Mouse (Mus musculus) limb, embryonic 15.5 days (tissue): ENCODE measurements around the gene Gcc1. TPM values are rescaled to one million over a fixed set of nuclear protein-coding genes. Genes with fewer than 3 reads are reported as not detected.

ENCODE experiments used
- ATAC-seq: fragments of 200-750 bp; cut with Nextera tagmentation; 2 replicates; pipeline ENCODE4 v1.8.0; 2017; ENCODE audit warnings: low read depth, moderate TSS enrichment; ENCODE audit not compliant: insufficient number of reproducible peaks, low FRiP score, low TSS enrichment
- H3K27ac ChIP-seq: fragments of 300-500 bp; sonication (generic); 2 replicates; pipeline ENCODE4 v1.5.1; 2015; ENCODE audit warnings: moderate library complexity, mild to moderate bottlenecking, inconsistent platforms
- H3K27me3 ChIP-seq: fragments of 300-500 bp; sonication (generic); 2 replicates; pipeline ENCODE4 v1.6.1; 2015; ENCODE audit warnings: inconsistent platforms
- H3K36me3 ChIP-seq: fragments of 300-500 bp; sonication (generic); 2 replicates; pipeline ENCODE4 v1.6.1; 2015; ENCODE audit warnings: inconsistent platforms
- H3K4me1 ChIP-seq: fragments of 300-500 bp; sonication (generic); 2 replicates; pipeline ENCODE4 v1.6.1; 2015; ENCODE audit warnings: inconsistent platforms
- H3K4me2 ChIP-seq: fragments of 300-500 bp; sonication (generic); 2 replicates; pipeline ENCODE4 v1.6.1; 2015; ENCODE audit warnings: mild to moderate bottlenecking, inconsistent platforms
- H3K4me3 ChIP-seq: fragments of 300-500 bp; sonication (generic); 2 replicates; pipeline ENCODE4 v1.5.1; 2015; ENCODE audit warnings: mild to moderate bottlenecking, inconsistent platforms
- H3K9ac ChIP-seq: fragments of 300-500 bp; sonication (generic); 2 replicates; pipeline ENCODE4 v1.6.1; 2015; ENCODE audit warnings: inconsistent platforms
- H3K9me3 ChIP-seq: fragments of 300-500 bp; sonication (generic); 2 replicates; pipeline ENCODE4 v1.6.1; 2016; ENCODE audit warnings: inconsistent platforms
- WGBS: fragments of 180-500 bp; shearing (Covaris S2); methylation state at CpG from one replicate; pipeline ENCODE4 v1.1.7; 2015; 5-methylcytosine and 5-hydroxymethylcytosine counted together
- polyA plus RNA-seq: library from polyadenylated mRNA; unstranded; fragments of >200 nt; fragmentation: Nextera tagmentation; extraction: Ambion mirVana; gene quantifications from 2 replicates; pipeline ENCODE4 v1.2.1, GENCODE M21; 2015

Gene Gcc1
- polyA plus RNA-seq, 1 experiment from 2014 or later: 10.6 TPM

- H3K4me3 ChIP-seq: peak overlapping the region; percentile 76
- no peak overlapping the region for H3K9ac ChIP-seq
- no peak overlapping the region for H3K27ac ChIP-seq
- peaks cover 43% of the 10 kb centered on the region for H3K4me1 ChIP-seq
- ATAC-seq: no peak
- 77% methylated on average over 17 of the region's 17 CpGs for WGBS
- peaks cover 33% of the 10 kb centered on the region for H3K36me3 ChIP-seq
- H3K9me3 ChIP-seq: no peaks in the 10 kb centered on the region
- no peaks in the 10 kb centered on the region for H3K27me3 ChIP-seq
- H3K4me2 ChIP-seq: peak overlapping the region; percentile 87
These were observed 7.8 kb downstream of the Gcc1 start for GRCm38 (mm10) chr6:28420361-28420760.

DNA sequence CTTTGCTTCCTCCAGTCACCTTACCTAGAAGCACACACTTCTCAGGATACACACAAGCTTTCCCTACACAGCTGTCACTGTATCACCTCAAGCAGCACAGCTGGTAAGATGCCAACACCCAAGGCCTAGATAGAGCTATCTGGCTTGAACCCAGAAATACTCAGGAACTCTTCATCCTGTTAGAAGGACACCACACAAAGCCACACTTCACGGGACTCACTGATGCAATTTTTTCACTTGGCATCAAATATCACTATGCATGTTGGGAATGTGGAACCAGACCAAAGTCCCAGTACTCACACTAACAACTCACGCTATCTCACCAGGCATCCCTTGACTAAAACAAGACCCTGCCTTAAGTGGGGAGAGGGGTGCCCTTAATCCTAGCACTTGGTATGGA is 8.5 kb downstream of the Gcc1 start:
- H3K27ac ChIP-seq: no peak overlapping the region
- H3K9me3 ChIP-seq: no peaks in the 10 kb centered on the region
- 66% methylated on average over 2 of the region's 2 CpGs for WGBS
- H3K4me3 ChIP-seq: 0 out of 2 replicates have a peak overlapping the region, but pooled peaks have one; percentile 76
- peak overlapping the region; percentile 87; the same call in 1 of the 2 replicates for H3K4me2 ChIP-seq
- no peak overlapping the region for H3K9ac ChIP-seq
- peaks cover 37% of the 10 kb centered on the region for H3K4me1 ChIP-seq
- no peaks in the 10 kb centered on the region for H3K27me3 ChIP-seq
- peaks cover 35% of the 10 kb centered on the region for H3K36me3 ChIP-seq
- no peak for ATAC-seq

GRCm38 (mm10) chr6:28418449-28418848 is 9.7 kb downstream of the Gcc1 start:
- H3K4me1 ChIP-seq: peaks cover 32% of the 10 kb centered on the region
- no peak overlapping the region for H3K4me2 ChIP-seq
- H3K36me3 ChIP-seq: peaks cover 38% of the 10 kb centered on the region
- no peaks in the 10 kb centered on the region for H3K27me3 ChIP-seq
- H3K9ac ChIP-seq: no peak overlapping the region
- H3K4me3 ChIP-seq: no peak overlapping the region
- 90% methylated on average over 14 of the region's 14 CpGs for WGBS
- no peaks in the 10 kb centered on the region for H3K9me3 ChIP-seq
- no peak overlapping the region for H3K27ac ChIP-seq
- ATAC-seq: no peak

DNA sequence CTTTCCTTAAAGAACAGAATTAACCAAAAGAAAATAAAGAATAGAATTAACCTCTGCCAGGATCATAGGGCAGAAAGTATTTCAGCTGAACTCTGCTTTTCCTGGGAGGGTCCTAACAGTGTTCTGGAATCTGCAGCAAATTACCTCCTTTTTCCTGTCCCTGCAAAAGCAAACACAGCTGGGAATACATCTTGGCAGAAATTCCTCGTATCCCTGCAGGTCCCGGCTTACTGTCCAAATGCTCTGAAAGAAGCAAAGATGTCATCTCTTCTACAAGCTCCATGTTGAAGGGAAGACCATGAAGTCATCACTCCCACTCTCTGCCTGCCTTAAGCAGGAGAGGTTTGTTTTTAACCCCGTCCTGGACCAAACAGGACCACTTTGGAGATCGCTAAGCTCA is 11.2 kb downstream of the Gcc1 start:
- 74% methylated on average over 4 of the region's 4 CpGs for WGBS
- no peak overlapping the region for H3K4me2 ChIP-seq
- H3K36me3 ChIP-seq: peaks cover 38% of the 10 kb centered on the region
- H3K27ac ChIP-seq: no peak overlapping the region
- H3K27me3 ChIP-seq: no peaks in the 10 kb centered on the region
- no peak overlapping the region for H3K9ac ChIP-seq
- no peak overlapping the region for H3K4me3 ChIP-seq
- H3K9me3 ChIP-seq: no peaks in the 10 kb centered on the region
- no peak for ATAC-seq
- H3K4me1 ChIP-seq: peaks cover 27% of the 10 kb centered on the region

DNA sequence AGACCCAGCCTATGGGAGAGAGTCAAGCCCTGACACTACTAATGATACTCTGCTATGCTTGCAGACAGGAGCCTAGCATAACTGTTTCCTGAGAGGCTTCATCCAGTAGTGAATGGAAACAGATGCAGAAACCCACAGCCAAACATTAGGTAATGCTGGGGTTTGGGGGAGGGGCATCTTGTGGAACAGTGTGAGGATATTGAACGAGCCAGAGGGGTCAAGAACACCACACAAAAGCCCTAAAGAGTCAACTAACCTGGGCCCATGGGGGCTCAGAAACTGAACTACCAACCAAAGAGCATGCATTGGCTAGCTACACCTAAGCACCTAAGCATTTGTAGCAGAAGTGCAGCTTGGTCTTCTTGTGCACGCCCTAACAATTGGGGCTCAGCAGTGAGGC is 17.0 kb downstream of the Gcc1 start:
- Histone ChIP-seq H3K27ac (no peak overlapping the region), H3K4me1 (no peaks in the 10 kb centered on the region), H3K4me2 (no peak overlapping the region), H3K9ac (no peak overlapping the region), H3K27me3 (no peaks in the 10 kb centered on the region), H3K4me3 (no peak overlapping the region), H3K9me3 (no peaks in the 10 kb centered on the region), H3K36me3 (peaks cover 10% of the 10 kb centered on the region; the same call in 1 of the 2 replicates)
- ATAC-seq: no peak
- WGBS: 66% methylated on average over 2 of the region's 2 CpGs

GRCm38 (mm10) chr6:28410053-28410452 is 18.1 kb downstream of the Gcc1 start:
- 79% methylated on average over 9 of the region's 9 CpGs for WGBS
- Histone ChIP-seq H3K36me3 (0 out of 2 replicates have a peak, but pooled peaks cover 3% of the 10 kb centered on the region), H3K4me3 (no peak overlapping the region), H3K27me3 (no peaks in the 10 kb centered on the region), H3K9me3 (no peaks in the 10 kb centered on the region), H3K9ac (no peak overlapping the region), H3K4me1 (no peaks in the 10 kb centered on the region), H3K4me2 (no peak overlapping the region), H3K27ac (no peak overlapping the region)
- no peak for ATAC-seq

DNA sequence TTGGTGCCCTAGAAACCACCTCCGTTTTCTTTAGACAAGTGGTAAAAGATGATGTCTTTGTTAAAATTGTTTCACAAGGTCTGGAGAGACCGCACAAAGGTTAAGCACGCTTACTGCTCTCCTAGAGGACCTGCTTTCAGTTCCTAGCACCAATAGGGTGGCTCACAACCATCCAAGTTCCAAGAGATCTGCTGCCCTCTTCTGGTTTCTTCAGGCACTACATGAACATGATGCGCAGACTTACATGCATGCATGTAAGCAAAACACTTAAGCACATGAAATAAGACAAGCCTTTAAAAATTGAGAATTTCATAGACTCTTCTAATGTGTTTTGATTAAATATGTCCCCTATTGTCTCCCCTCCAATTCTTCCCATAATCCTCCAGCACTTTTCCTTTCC is 28.4 kb downstream of the Gcc1 start:
- no peaks in the 10 kb centered on the region for H3K9me3 ChIP-seq
- ATAC-seq: no peak
- WGBS: 89% methylated on average over 4 of the region's 4 CpGs

DNA sequence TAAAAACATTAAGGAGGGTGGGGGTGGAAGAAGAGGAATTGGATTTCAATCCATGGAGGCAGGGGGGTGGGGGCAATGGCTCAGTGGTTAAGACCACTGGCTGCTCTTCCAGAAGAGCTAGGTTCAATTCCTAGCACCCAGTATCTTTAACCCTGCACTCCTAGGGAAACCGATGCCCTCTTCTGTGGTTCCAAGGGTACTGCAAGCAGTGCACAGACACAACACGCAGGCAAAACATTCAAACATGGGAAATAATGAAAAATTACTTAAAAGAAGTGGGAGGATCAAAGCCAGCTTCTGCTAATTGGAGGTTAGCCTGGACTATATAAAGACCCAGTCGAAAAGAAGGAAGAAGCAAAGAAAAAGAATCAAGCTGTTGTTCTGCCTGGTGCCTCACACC is 29.5 kb downstream of the Gcc1 start:
- 84% methylated on average over 3 of the region's 3 CpGs for WGBS
- H3K4me3 ChIP-seq: no peak overlapping the region
- ATAC-seq: no peak
- H3K9me3 ChIP-seq: no peaks in the 10 kb centered on the region
- H3K4me2 ChIP-seq: no peak overlapping the region
- H3K27ac ChIP-seq: no peak overlapping the region
- peaks cover 8% of the 10 kb centered on the region; the same call in 1 of the 2 replicates for H3K4me1 ChIP-seq
- H3K36me3 ChIP-seq: no peaks in the 10 kb centered on the region
- peaks cover 25% of the 10 kb centered on the region for H3K27me3 ChIP-seq
- H3K9ac ChIP-seq: no peak overlapping the region

More for the DNA sequence above, 28.4 kb downstream of the Gcc1 start:
- Histone ChIP-seq H3K4me2 (no peak overlapping the region), H3K4me3 (no peak overlapping the region), H3K27ac (no peak overlapping the region), H3K27me3 (peaks cover 25% of the 10 kb centered on the region), H3K36me3 (no peaks in the 10 kb centered on the region), H3K9ac (no peak overlapping the region), H3K4me1 (peaks cover 8% of the 10 kb centered on the region; the same call in 1 of the 2 replicates)

DNA sequence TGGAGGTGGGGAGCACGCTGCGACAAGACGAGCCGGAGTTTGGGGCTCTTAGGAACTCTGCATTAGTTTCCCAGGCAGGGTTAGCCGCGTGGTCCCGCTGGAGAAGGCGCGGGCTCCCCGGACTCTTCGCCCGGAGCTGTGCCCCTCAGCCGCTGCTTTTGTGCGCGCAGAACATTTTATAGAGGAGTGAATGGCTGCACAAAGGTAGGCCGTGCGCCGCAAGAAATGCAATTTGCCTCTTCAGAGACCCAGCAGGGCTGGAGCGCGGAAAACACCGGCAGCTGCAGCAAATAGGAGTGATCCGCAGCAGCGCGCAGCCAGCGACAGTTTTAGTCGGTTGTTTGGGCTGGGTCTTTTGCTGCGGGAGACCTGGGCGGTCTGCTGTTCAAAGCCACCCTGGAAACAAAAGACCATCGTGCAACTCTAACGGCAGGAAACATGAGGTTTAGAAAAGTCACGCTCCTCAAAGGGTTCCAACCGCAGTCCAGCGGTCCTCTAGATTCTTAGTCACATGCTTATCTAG is 30.4 kb downstream of the Gcc1 start, which contains the start of gene Zfp800:
Zfp800 (minus strand) TSS at position 325 of the 523 bp plus-strand sequence.
- under 1% methylated on average over 33 of the region's 33 CpGs for WGBS

DNA sequence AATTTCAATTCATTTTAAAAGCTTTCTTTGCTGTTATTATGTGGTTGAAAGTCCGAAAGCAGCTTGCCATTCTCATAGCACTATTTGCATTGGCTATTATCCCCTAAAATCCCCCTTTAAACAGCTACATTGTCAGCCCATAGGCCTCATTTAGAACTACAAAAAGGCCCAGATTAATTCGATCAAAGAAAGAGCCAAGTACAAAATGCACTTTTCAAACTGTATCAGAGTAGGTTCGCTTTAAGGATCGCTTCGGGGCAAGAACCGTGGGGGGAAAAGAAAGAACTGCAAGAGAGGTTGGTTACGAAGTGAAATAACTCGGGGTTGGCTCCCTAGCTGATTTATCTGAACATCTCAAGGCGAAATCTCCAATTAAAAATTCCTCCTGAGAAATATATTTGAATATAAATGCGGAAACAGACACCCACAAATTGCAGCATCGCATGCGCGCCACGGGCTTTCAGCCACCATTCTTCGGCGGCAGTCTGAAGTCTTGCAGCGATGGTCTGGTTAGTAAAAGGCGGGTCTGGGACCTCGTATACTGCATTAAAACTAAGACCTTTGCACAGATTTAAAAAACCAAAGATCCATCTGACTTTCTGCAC is 31.2 kb downstream of the Gcc1 start:
- Histone ChIP-seq H3K4me1 (peaks cover 8% of the 10 kb centered on the region; the same call in 1 of the 2 replicates), H3K9ac (no peak overlapping the region), H3K27ac (no peak overlapping the region), H3K36me3 (no peaks in the 10 kb centered on the region), H3K27me3 (peaks cover 25% of the 10 kb centered on the region), H3K4me2 (peak overlapping the region; percentile 85), H3K4me3 (peak overlapping the region; percentile 46), H3K9me3 (no peaks in the 10 kb centered on the region)
- ATAC-seq: no peak
- WGBS: 2% methylated on average over 19 of the region's 19 CpGs

More for the DNA sequence above, 30.4 kb downstream of the Gcc1 start, which contains the start of gene Zfp800:
- Histone ChIP-seq H3K27ac (no peak within 1 kb of the TSS), H3K9ac (peak within 1 kb of the TSS; percentile 20; the same call in 1 of the 2 replicates), H3K4me1 (peaks cover 8% of the 10 kb centered on the region; the same call in 1 of the 2 replicates), H3K4me3 (peak within 1 kb of the TSS; percentile 46), H3K36me3 (no peaks in the 10 kb centered on the region), H3K27me3 (peaks cover 25% of the 10 kb centered on the region), H3K9me3 (no peaks in the 10 kb centered on the region), H3K4me2 (peak within 1 kb of the TSS; percentile 85)
- no peak for ATAC-seq

GRCm38 (mm10) chr6:28396051-28396852 is 31.9 kb downstream of the Gcc1 start:
- H3K4me2 ChIP-seq: peak overlapping the region; percentile 85
- no peak overlapping the region for H3K27ac ChIP-seq
- 42% methylated on average over 15 of the region's 15 CpGs for WGBS
- H3K36me3 ChIP-seq: no peaks in the 10 kb centered on the region
- H3K27me3 ChIP-seq: peaks cover 25% of the 10 kb centered on the region
- no peaks in the 10 kb centered on the region for H3K9me3 ChIP-seq
- H3K4me3 ChIP-seq: peak overlapping the region; percentile 46; the same call in 1 of the 2 replicates
- ATAC-seq: no peak
- H3K9ac ChIP-seq: no peak overlapping the region
- peaks cover 8% of the 10 kb centered on the region; the same call in 1 of the 2 replicates for H3K4me1 ChIP-seq

DNA sequence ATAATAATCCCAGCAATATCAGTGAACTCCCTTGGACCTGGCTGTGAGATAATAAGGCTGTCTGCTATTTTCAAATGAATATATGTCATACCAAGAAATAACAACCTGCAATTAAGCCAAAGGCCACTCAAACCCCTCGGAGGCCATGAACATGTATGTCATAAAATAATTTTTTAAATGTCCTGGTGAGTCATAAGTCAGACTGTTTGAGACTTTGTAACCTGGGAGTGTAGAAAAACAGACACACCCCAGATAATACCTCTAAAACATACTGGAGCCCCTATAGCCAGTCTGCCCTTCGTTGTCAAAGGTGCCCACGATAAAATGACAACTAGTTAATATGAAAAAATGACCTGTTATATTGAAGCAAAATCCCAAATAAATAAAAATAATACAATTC is 39.2 kb downstream of the Gcc1 start:
- H3K36me3 ChIP-seq: no peaks in the 10 kb centered on the region
- no peaks in the 10 kb centered on the region for H3K9me3 ChIP-seq
- 76% methylated on average over 3 of the region's 3 CpGs for WGBS
- H3K4me3 ChIP-seq: no peak overlapping the region
- no peak overlapping the region for H3K4me2 ChIP-seq
- no peaks in the 10 kb centered on the region for H3K27me3 ChIP-seq
- no peaks in the 10 kb centered on the region for H3K4me1 ChIP-seq
- H3K9ac ChIP-seq: no peak overlapping the region
- ATAC-seq: no peak
- no peak overlapping the region for H3K27ac ChIP-seq
